Mouse (Mus musculus): ENCODE results near the gene Gucy2d. TPM values are rescaled to one million over a fixed set of nuclear protein-coding genes. Genes with fewer than 3 reads are reported as not detected.
A peak's percentile ranks its signal among the peaks of the same experiment; 100 is the strongest.

Gene Gucy2d
- polyA plus RNA-seq, 1 experiment from 2014 or later: not detected

DNA sequence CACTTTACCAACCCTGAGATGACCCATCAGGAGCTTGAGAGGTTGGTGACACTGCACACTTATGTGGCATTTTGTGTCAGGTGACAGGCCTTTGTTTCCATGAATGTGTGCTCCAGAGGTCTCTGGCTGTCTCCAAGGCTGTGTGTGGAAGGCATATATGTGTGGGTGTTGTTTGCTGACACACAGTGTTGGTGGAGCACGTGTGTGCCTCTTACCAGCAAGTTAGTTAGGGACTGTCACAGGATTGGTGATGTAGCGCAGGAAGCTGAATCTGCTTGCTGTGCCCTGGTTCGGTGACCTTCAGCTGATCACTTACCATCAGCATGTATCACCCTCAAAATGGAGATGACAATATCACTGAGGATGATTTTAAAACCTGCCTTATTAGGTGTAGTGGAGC, 44.7 kb downstream of the Gucy2d start:
- Histone ChIP-seq H3K4me1 (peaks cover 43% of the 10 kb centered on the region), H3K4me3 (no peak overlapping the region), H3K9me3 (no peaks in the 10 kb centered on the region), H3K9ac (no peak overlapping the region), H3K4me2 (replicated peaks) (no peak overlapping the region), H3K27ac (no peak overlapping the region), H3K36me3 (no peaks in the 10 kb centered on the region), H3K27me3 (peaks cover 12% of the 10 kb centered on the region)
- no peak for ATAC-seq (ENCODE audit: low FRiP score, low read depth)
- WGBS: 90% methylated on average over 3 of the region's 3 CpGs

- Histone ChIP-seq H3K4me3 (no peak overlapping the region), H3K9me3 (no peaks in the 10 kb centered on the region), H3K27me3 (peaks cover 11% of the 10 kb centered on the region; the same call in 1 of the 2 replicates), H3K27ac (no peak overlapping the region), H3K36me3 (no peaks in the 10 kb centered on the region), H3K4me2 (replicated peaks) (no peak overlapping the region), H3K4me1 (peaks cover 48% of the 10 kb centered on the region), H3K9ac (no peak overlapping the region)
- WGBS: 72% methylated on average over 4 of the region's 4 CpGs
- ATAC-seq (ENCODE audit: low FRiP score, low read depth): no peak
Measured at GRCm38 (mm10) chr7:98485508-98485907, 45.3 kb downstream of the Gucy2d start.

GRCm38 (mm10) chr7:98486471-98486917, 46.3 kb downstream of the Gucy2d start:
- Histone ChIP-seq H3K4me1 (peaks cover 45% of the 10 kb centered on the region), H3K9me3 (no peaks in the 10 kb centered on the region), H3K27ac (no peak overlapping the region), H3K4me2 (replicated peaks) (no peak overlapping the region), H3K36me3 (no peaks in the 10 kb centered on the region), H3K4me3 (no peak overlapping the region), H3K9ac (no peak overlapping the region), H3K27me3 (peaks cover 19% of the 10 kb centered on the region; the same call in 1 of the 2 replicates)
- ATAC-seq (ENCODE audit: low FRiP score, low read depth): no peak
- WGBS: 55% methylated on average over 7 of the region's 7 CpGs

GRCm38 (mm10) chr7:98487202-98487980, 47.2 kb downstream of the Gucy2d start:
- no peaks in the 10 kb centered on the region for H3K36me3 ChIP-seq
- peaks cover 42% of the 10 kb centered on the region for H3K4me1 ChIP-seq
- ATAC-seq (ENCODE audit: low FRiP score, low read depth): no peak
- no peak overlapping the region for H3K9ac ChIP-seq
- no peak overlapping the region for H3K27ac ChIP-seq
- WGBS: 87% methylated on average over 11 of the region's 11 CpGs
- H3K27me3 ChIP-seq: peaks cover 24% of the 10 kb centered on the region; the same call in 1 of the 2 replicates
- H3K4me2 ChIP-seq (replicated peaks): no peak overlapping the region
- H3K9me3 ChIP-seq: no peaks in the 10 kb centered on the region
- no peak overlapping the region for H3K4me3 ChIP-seq

GRCm38 (mm10) chr7:98488398-98489130, 48.3 kb downstream of the Gucy2d start:
- no peak overlapping the region for H3K4me3 ChIP-seq
- H3K9me3 ChIP-seq: no peaks in the 10 kb centered on the region
- peaks cover 38% of the 10 kb centered on the region for H3K4me1 ChIP-seq
- peaks cover 20% of the 10 kb centered on the region; the same call in 1 of the 2 replicates for H3K27me3 ChIP-seq
- WGBS: 90% methylated on average over 13 of the region's 13 CpGs
- H3K36me3 ChIP-seq: no peaks in the 10 kb centered on the region
- no peak overlapping the region for H3K27ac ChIP-seq
- no peak for ATAC-seq (ENCODE audit: low FRiP score, low read depth)
- no peak overlapping the region for H3K9ac ChIP-seq
- peak overlapping the region; percentile 81 for H3K4me2 ChIP-seq (replicated peaks)

- 42% methylated on average over 6 of the region's 6 CpGs for WGBS
- H3K4me2 ChIP-seq (replicated peaks): peak within 1 kb of the TSS; percentile 81
- no peaks in the 10 kb centered on the region for H3K36me3 ChIP-seq
- H3K9ac ChIP-seq: peak within 1 kb of the TSS; percentile 59
- H3K4me1 ChIP-seq: peaks cover 43% of the 10 kb centered on the region
- H3K27me3 ChIP-seq: peaks cover 20% of the 10 kb centered on the region; the same call in 1 of the 2 replicates
- no peak within 1 kb of the TSS for H3K27ac ChIP-seq
- no peak for ATAC-seq (ENCODE audit: low FRiP score, low read depth)
- H3K4me3 ChIP-seq: peak within 1 kb of the TSS; percentile 49
- H3K9me3 ChIP-seq: no peaks in the 10 kb centered on the region
Measured at GRCm38 (mm10) chr7:98489131-98489530, 48.9 kb downstream of the Gucy2d start, which contains the start of gene Lrrc32. Gene Lrrc32 (plus strand): TSS chr7:98489283.

GRCm38 (mm10) chr7:98489623-98490084, 49.4 kb downstream of the Gucy2d start:
- H3K27ac ChIP-seq: no peak overlapping the region
- H3K9me3 ChIP-seq: no peaks in the 10 kb centered on the region
- ATAC-seq (ENCODE audit: low FRiP score, low read depth): peak; percentile 79
- peaks cover 44% of the 10 kb centered on the region for H3K4me1 ChIP-seq
- H3K4me3 ChIP-seq: peak overlapping the region; percentile 49
- peak overlapping the region; percentile 81 for H3K4me2 ChIP-seq (replicated peaks)
- H3K27me3 ChIP-seq: peaks cover 22% of the 10 kb centered on the region; the same call in 1 of the 2 replicates
- H3K9ac ChIP-seq: peak overlapping the region; percentile 59
- under 1% methylated on average over 49 of the region's 50 CpGs for WGBS
- H3K36me3 ChIP-seq: no peaks in the 10 kb centered on the region

GRCm38 (mm10) chr7:98490328-98490727, 50.1 kb downstream of the Gucy2d start:
- Histone ChIP-seq H3K4me1 (peaks cover 44% of the 10 kb centered on the region), H3K4me3 (peak overlapping the region; percentile 49), H3K36me3 (no peaks in the 10 kb centered on the region), H3K4me2 (replicated peaks) (peak overlapping the region; percentile 81), H3K9ac (peak overlapping the region; percentile 59; the same call in 1 of the 2 replicates), H3K9me3 (no peaks in the 10 kb centered on the region), H3K27me3 (peaks cover 23% of the 10 kb centered on the region; the same call in 1 of the 2 replicates), H3K27ac (no peak overlapping the region)
- 54% methylated on average over 4 of the region's 4 CpGs for WGBS
- ATAC-seq (ENCODE audit: low FRiP score, low read depth): no peak

DNA sequence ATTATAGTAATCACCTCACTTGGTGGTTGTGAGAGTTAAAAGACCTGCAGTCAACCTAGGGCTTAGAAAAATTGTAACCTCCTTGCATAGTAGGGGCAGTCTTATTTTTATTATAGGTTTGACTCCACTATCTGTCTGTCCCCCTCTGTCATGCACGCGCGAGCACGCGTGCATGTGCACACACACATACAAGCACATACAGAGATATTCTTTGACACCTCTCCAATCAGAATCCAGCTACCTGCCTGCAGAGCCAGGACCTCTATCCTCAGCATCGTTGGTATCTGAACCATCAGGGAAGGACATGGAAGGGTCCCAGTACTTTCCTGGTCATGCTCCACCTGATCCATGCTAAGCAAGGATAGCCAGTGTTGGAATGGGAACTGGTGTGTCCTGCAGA, 50.7 kb downstream of the Gucy2d start:
- peak overlapping the region; percentile 81 for H3K4me2 ChIP-seq (replicated peaks)
- ATAC-seq (ENCODE audit: low FRiP score, low read depth): no peak
- peaks cover 23% of the 10 kb centered on the region; the same call in 1 of the 2 replicates for H3K27me3 ChIP-seq
- peak overlapping the region; percentile 49 for H3K4me3 ChIP-seq
- H3K9ac ChIP-seq: no peak overlapping the region
- H3K9me3 ChIP-seq: no peaks in the 10 kb centered on the region
- H3K27ac ChIP-seq: no peak overlapping the region
- H3K36me3 ChIP-seq: no peaks in the 10 kb centered on the region
- 88% methylated on average over 6 of the region's 6 CpGs for WGBS
- H3K4me1 ChIP-seq: peaks cover 43% of the 10 kb centered on the region

DNA sequence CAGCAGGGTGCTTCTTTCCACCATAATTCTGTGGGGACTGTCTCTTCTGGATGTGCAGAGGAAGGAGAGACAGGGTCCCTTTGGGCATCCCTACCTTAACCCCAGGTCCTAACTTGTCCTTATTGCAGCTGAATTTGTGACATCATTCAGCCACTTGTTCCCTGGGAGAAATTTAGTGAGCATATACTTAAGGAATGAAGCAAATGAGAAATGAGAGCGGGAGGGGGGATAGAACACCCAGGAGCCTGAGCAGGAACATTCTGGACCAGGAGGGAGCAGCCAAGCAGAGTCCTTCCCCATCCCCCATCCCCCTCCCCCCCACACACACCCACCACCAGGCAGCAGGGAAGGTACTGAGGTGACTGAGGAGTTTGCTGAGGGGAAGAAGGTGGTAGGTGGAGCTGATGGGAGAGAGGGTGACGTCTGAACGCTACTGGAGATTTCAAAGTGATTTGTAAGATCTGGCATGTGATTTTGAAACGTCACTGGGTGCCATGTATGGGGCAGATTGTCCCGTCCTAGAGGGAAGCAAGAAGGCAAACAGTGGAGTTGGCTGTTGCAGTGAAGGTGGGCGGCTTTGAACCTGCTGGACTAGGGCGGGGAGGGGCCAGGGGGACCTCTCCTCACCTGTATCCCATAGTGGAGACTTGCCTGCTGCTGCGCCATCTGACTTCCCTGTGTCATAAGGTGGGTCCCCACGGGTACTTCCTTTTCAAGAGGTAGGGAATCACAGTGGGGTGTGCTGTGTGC, 51.4 kb downstream of the Gucy2d start:
- peak overlapping the region; percentile 35; the same call in 1 of the 2 replicates for H3K9ac ChIP-seq
- peaks cover 42% of the 10 kb centered on the region for H3K4me1 ChIP-seq
- ATAC-seq (ENCODE audit: low FRiP score, low read depth): no peak
- peak overlapping the region; percentile 81 for H3K4me2 ChIP-seq (replicated peaks)
- no peaks in the 10 kb centered on the region for H3K9me3 ChIP-seq
- 67% methylated on average over 9 of the region's 9 CpGs for WGBS
- no peaks in the 10 kb centered on the region for H3K36me3 ChIP-seq
- peaks cover 23% of the 10 kb centered on the region; the same call in 1 of the 2 replicates for H3K27me3 ChIP-seq
- peak overlapping the region; percentile 49 for H3K4me3 ChIP-seq
- no peak overlapping the region for H3K27ac ChIP-seq

- no peaks in the 10 kb centered on the region for H3K36me3 ChIP-seq
- H3K9me3 ChIP-seq: no peaks in the 10 kb centered on the region
- WGBS: 82% methylated on average over 5 of the region's 5 CpGs
- peaks cover 23% of the 10 kb centered on the region; the same call in 1 of the 2 replicates for H3K27me3 ChIP-seq
- H3K4me1 ChIP-seq: peaks cover 43% of the 10 kb centered on the region
- H3K4me3 ChIP-seq: peak overlapping the region; percentile 49; the same call in 1 of the 2 replicates
- no peak for ATAC-seq (ENCODE audit: low FRiP score, low read depth)
- H3K4me2 ChIP-seq (replicated peaks): peak overlapping the region; percentile 81
- H3K9ac ChIP-seq: peak overlapping the region; percentile 35; the same call in 1 of the 2 replicates
- no peak overlapping the region for H3K27ac ChIP-seq
Measured at GRCm38 (mm10) chr7:98492331-98492730, 52.1 kb downstream of the Gucy2d start.

All from limb, embryonic 13.5 days (tissue).